Mouse (Mus musculus) brain, embryonic 14.5 days (tissue): Measurements from ENCODE around the gene Zfp978.
"Not testable (repeated sequence)": the region's sequence is repeated elsewhere in the genome, so short reads cannot be mapped to it uniquely, and the experiment has no call there.

Source experiments
- CTCF ChIP-seq: fragments of 200-500 bp; IDR thresholded peaks from 2 replicates; pipeline ENCODE4 v1.5.1; 2012; ENCODE audit warnings: inconsistent platforms, mild to moderate bottlenecking, moderate library complexity, borderline replicate concordance; ENCODE audit not compliant: insufficient read depth, insufficient read length; ENCODE audit errors: extremely low read depth
- POLR2A ChIP-seq: fragments of 200-500 bp; IDR thresholded peaks from 2 replicates; pipeline ENCODE4 v1.6.1; 2012; ENCODE audit warnings: mild to moderate bottlenecking, inconsistent platforms, borderline replicate concordance; ENCODE audit not compliant: poor library complexity, insufficient read depth, insufficient read length, severe bottlenecking; ENCODE audit errors: extremely low read depth

- TF ChIP-seq POLR2A, CTCF: not testable (repeated sequence)
Measured at GRCm38 (mm10) chr4:147397201-147397600, 36.1 kb downstream of the Zfp978 start.
